Mouse (Mus musculus): ENCODE data around the gene Stt3b. TPM values are rescaled to one million over a fixed set of nuclear protein-coding genes. Genes with fewer than 3 reads are reported as not detected.

Gene Stt3b
- polyA plus RNA-seq, 1 experiment from 2014 or later = 61.3 TPM

- Histone ChIP-seq H3K79me2 (ENCODE audit: inconsistent target) (no peaks in the 10 kb centered on the region), H3K36me3 (ENCODE audit: inconsistent target) (no peaks in the 10 kb centered on the region), H3K27ac (no peak overlapping the region), H3K4me3 (ENCODE audit: inconsistent target) (no peak overlapping the region)
- WGBS (ENCODE audit: missing documents) = 85% methylated on average over 10 of the region's 10 CpGs
Observed at GRCm38 (mm10) chr9:115229676-115230075, 80.5 kb downstream of the Stt3b start.

- Histone ChIP-seq H3K27ac (no peak overlapping the region), H3K36me3 (ENCODE audit: inconsistent target) (no peaks in the 10 kb centered on the region), H3K4me3 (ENCODE audit: inconsistent target) (no peak overlapping the region), H3K79me2 (ENCODE audit: inconsistent target) (no peaks in the 10 kb centered on the region)
- WGBS (ENCODE audit: missing documents) = 75% methylated on average over 3 of the region's 4 CpGs
Observed at GRCm38 (mm10) chr9:115229145-115229544, 81.1 kb downstream of the Stt3b start.

GRCm38 (mm10) chr9:115224744-115225354 is 85.4 kb downstream of the Stt3b start:
- H3K27ac ChIP-seq = no peak overlapping the region
- H3K4me3 ChIP-seq (ENCODE audit: inconsistent target) = no peak overlapping the region
- no peaks in the 10 kb centered on the region for H3K79me2 ChIP-seq (ENCODE audit: inconsistent target)
- whole genome bisulfite sequencing (ENCODE audit: missing documents) = 91% methylated on average over 7 of the region's 7 CpGs
- no peaks in the 10 kb centered on the region for H3K36me3 ChIP-seq (ENCODE audit: inconsistent target)

GRCm38 (mm10) chr9:115221265-115221664 is 89.0 kb downstream of the Stt3b start:
- no peak overlapping the region for H3K27ac ChIP-seq
- no peak overlapping the region for H3K4me3 ChIP-seq (ENCODE audit: inconsistent target)
- no peaks in the 10 kb centered on the region for H3K79me2 ChIP-seq (ENCODE audit: inconsistent target)
- H3K36me3 ChIP-seq (ENCODE audit: inconsistent target) = no peaks in the 10 kb centered on the region
- 88% methylated on average over 7 of the region's 7 CpGs for WGBS (ENCODE audit: missing documents)

- no peaks in the 10 kb centered on the region for H3K36me3 ChIP-seq (ENCODE audit: inconsistent target)
- no peaks in the 10 kb centered on the region for H3K79me2 ChIP-seq (ENCODE audit: inconsistent target)
- no peak overlapping the region for H3K4me3 ChIP-seq (ENCODE audit: inconsistent target)
- no peak overlapping the region for H3K27ac ChIP-seq
- 65% methylated on average over 7 of the region's 7 CpGs for WGBS (ENCODE audit: missing documents)
Observed at GRCm38 (mm10) chr9:115220466-115220865, 89.8 kb downstream of the Stt3b start.

- H3K36me3 ChIP-seq (ENCODE audit: inconsistent target) = no peaks in the 10 kb centered on the region
- no peak overlapping the region for H3K27ac ChIP-seq
- no peaks in the 10 kb centered on the region for H3K79me2 ChIP-seq (ENCODE audit: inconsistent target)
- 79% methylated on average over 9 of the region's 9 CpGs for WGBS (ENCODE audit: missing documents)
- H3K4me3 ChIP-seq (ENCODE audit: inconsistent target) = no peak overlapping the region
Observed at GRCm38 (mm10) chr9:115217984-115218383, 92.2 kb downstream of the Stt3b start.

GRCm38 (mm10) chr9:115215830-115216701 is 94.2 kb downstream of the Stt3b start:
- no peaks in the 10 kb centered on the region for H3K79me2 ChIP-seq (ENCODE audit: inconsistent target)
- H3K4me3 ChIP-seq (ENCODE audit: inconsistent target) = no peak overlapping the region
- no peak overlapping the region for H3K27ac ChIP-seq
- H3K36me3 ChIP-seq (ENCODE audit: inconsistent target) = no peaks in the 10 kb centered on the region
- 92% methylated on average over 19 of the region's 21 CpGs for WGBS (ENCODE audit: missing documents)

GRCm38 (mm10) chr9:115214572-115215571 is 95.3 kb downstream of the Stt3b start:
- WGBS (ENCODE audit: missing documents) = 30% methylated on average over 7 of the region's 7 CpGs
- no peak overlapping the region for H3K27ac ChIP-seq
- no peak overlapping the region for H3K4me3 ChIP-seq (ENCODE audit: inconsistent target)

GRCm38 (mm10) chr9:115213755-115214264 is 96.4 kb downstream of the Stt3b start:
- no peaks in the 10 kb centered on the region for H3K36me3 ChIP-seq (ENCODE audit: inconsistent target)
- H3K27ac ChIP-seq = no peak overlapping the region
- H3K4me3 ChIP-seq (ENCODE audit: inconsistent target) = no peak overlapping the region
- WGBS (ENCODE audit: missing documents) = 97% methylated on average over 5 of the region's 5 CpGs
- no peaks in the 10 kb centered on the region for H3K79me2 ChIP-seq (ENCODE audit: inconsistent target)

More at GRCm38 (mm10) chr9:115214572-115215571, 95.3 kb downstream of the Stt3b start:
- no peaks in the 10 kb centered on the region for H3K79me2 ChIP-seq (ENCODE audit: inconsistent target)
- H3K36me3 ChIP-seq (ENCODE audit: inconsistent target) = no peaks in the 10 kb centered on the region

GRCm38 (mm10) chr9:115210535-115210934 is 99.7 kb downstream of the Stt3b start:
- H3K36me3 ChIP-seq (ENCODE audit: inconsistent target) = no peaks in the 10 kb centered on the region
- WGBS (ENCODE audit: missing documents) = 73% methylated on average over 12 of the region's 12 CpGs
- H3K4me3 ChIP-seq (ENCODE audit: inconsistent target) = no peak overlapping the region
- no peak overlapping the region for H3K27ac ChIP-seq
- H3K79me2 ChIP-seq (ENCODE audit: inconsistent target) = no peaks in the 10 kb centered on the region

- Histone ChIP-seq H3K36me3 (ENCODE audit: inconsistent target) (no peaks in the 10 kb centered on the region), H3K4me3 (ENCODE audit: inconsistent target) (no peak overlapping the region), H3K79me2 (ENCODE audit: inconsistent target) (no peaks in the 10 kb centered on the region), H3K27ac (no peak overlapping the region)
- 74% methylated on average over 4 of the region's 7 CpGs for WGBS (ENCODE audit: missing documents)
Observed at GRCm38 (mm10) chr9:115209737-115210136, 100.5 kb downstream of the Stt3b start.

- WGBS (ENCODE audit: missing documents) = 79% methylated on average over 5 of the region's 5 CpGs
- H3K36me3 ChIP-seq (ENCODE audit: inconsistent target) = no peaks in the 10 kb centered on the region
Observed at GRCm38 (mm10) chr9:115206219-115206618, 104.0 kb downstream of the Stt3b start.

GRCm38 (mm10) chr9:115205491-115205890 is 104.7 kb downstream of the Stt3b start:
- 22% methylated on average over 6 of the region's 6 CpGs for WGBS (ENCODE audit: missing documents)
- Histone ChIP-seq H3K79me2 (ENCODE audit: inconsistent target) (no peaks in the 10 kb centered on the region), H3K36me3 (ENCODE audit: inconsistent target) (no peaks in the 10 kb centered on the region), H3K27ac (no peak overlapping the region), H3K4me3 (ENCODE audit: inconsistent target) (no peak overlapping the region)

More at GRCm38 (mm10) chr9:115206219-115206618, 104.0 kb downstream of the Stt3b start:
- no peaks in the 10 kb centered on the region for H3K79me2 ChIP-seq (ENCODE audit: inconsistent target)
- H3K4me3 ChIP-seq (ENCODE audit: inconsistent target) = no peak overlapping the region
- no peak overlapping the region for H3K27ac ChIP-seq

GRCm38 (mm10) chr9:115203136-115203535 is 107.1 kb downstream of the Stt3b start:
- 86% methylated on average over 6 of the region's 6 CpGs for WGBS (ENCODE audit: missing documents)
- Histone ChIP-seq H3K4me3 (ENCODE audit: inconsistent target) (no peak overlapping the region), H3K79me2 (ENCODE audit: inconsistent target) (no peaks in the 10 kb centered on the region), H3K36me3 (ENCODE audit: inconsistent target) (no peaks in the 10 kb centered on the region), H3K27ac (no peak overlapping the region)

All from macrophage (primary cell).